Comparison of ENCODE assay signal across 8 mouse cellular contexts in genomic region chr5:108427186-108427585, GRCm38 (mm10). TPM values are rescaled to one million over a fixed set of nuclear protein-coding genes. Genes with fewer than 3 reads are reported as not detected.
DNase-seq lines count a peak whose midpoint lies in the region; ATAC-seq and TF ChIP-seq lines count a peak whose summit lies in the region.

No protein-coding gene starts in this region.

- no peaks in the 10 kb centered on the region for H3K36me3 ChIP-seq in forebrain, embryonic 11.5 days (ENCODE audit: control insufficient read depth, insufficient read depth, low read length)
- H3K36me3 ChIP-seq in forebrain, embryonic 15.5 days: peaks cover 21% of the 10 kb centered on the region
- 0 out of 2 replicates have a peak, but pooled peaks cover 16% of the 10 kb centered on the region for H3K36me3 ChIP-seq in kidney, postnatal 0 days (ENCODE audit: insufficient read depth, low read length)

- peak; percentile 86 for TF ChIP-seq CTCF in kidney, postnatal 0 days (IDR thresholded peaks at IDR 0.05; ENCODE audit: low read depth)

- no peak overlapping the region for H3K4me3 ChIP-seq in forebrain, embryonic 11.5 days (ENCODE audit: low read depth, low read length)
- no peak overlapping the region for H3K4me3 ChIP-seq in forebrain, embryonic 15.5 days
- no peak overlapping the region for H3K4me3 ChIP-seq in kidney, postnatal 0 days (replicated peaks; ENCODE audit: low read depth, low read length)

- no peaks in the 10 kb centered on the region for H3K27me3 ChIP-seq in forebrain, embryonic 11.5 days (ENCODE audit: control insufficient read depth, insufficient read depth, low read length)
- H3K27me3 ChIP-seq in forebrain, embryonic 15.5 days: no peaks in the 10 kb centered on the region
- no peaks in the 10 kb centered on the region for H3K27me3 ChIP-seq in kidney, postnatal 0 days (ENCODE audit: insufficient read depth, low read length)

- peak; percentile 59; the same call in 1 of the 2 replicates for ATAC-seq in forebrain, embryonic 11.5 days (replicated peaks; ENCODE audit: low FRiP score)
- no peak for ATAC-seq in forebrain, embryonic 15.5 days (replicated peaks)
- ATAC-seq in kidney, postnatal 0 days (replicated peaks; ENCODE audit: low FRiP score, low read depth): no peak

- WGBS in forebrain, embryonic 11.5 days: 76% methylated on average over 1 of the region's 1 CpGs
- 67% methylated on average over 1 of the region's 1 CpGs for WGBS in forebrain, embryonic 15.5 days
- 56% methylated on average over 1 of the region's 1 CpGs for WGBS in kidney, postnatal 0 days

- H3K4me2 ChIP-seq in forebrain, embryonic 11.5 days (ENCODE audit: low read depth, low read length, severe bottlenecking): no peak overlapping the region
- H3K4me2 ChIP-seq in forebrain, embryonic 15.5 days (replicated peaks): no peak overlapping the region
- no peak overlapping the region for H3K4me2 ChIP-seq in kidney, postnatal 0 days (ENCODE audit: low read length)

- H3K9me3 ChIP-seq in forebrain, embryonic 11.5 days (ENCODE audit: control insufficient read depth, low read length): no peaks in the 10 kb centered on the region
- H3K9me3 ChIP-seq in forebrain, embryonic 15.5 days: no peaks in the 10 kb centered on the region
- no peaks in the 10 kb centered on the region for H3K9me3 ChIP-seq in kidney, postnatal 0 days (replicated peaks; ENCODE audit: low read length)

- no peaks in the 10 kb centered on the region for H3K4me1 ChIP-seq in forebrain, embryonic 11.5 days (replicated peaks; ENCODE audit: control insufficient read depth, insufficient read depth, low read length)
- H3K4me1 ChIP-seq in forebrain, embryonic 15.5 days: no peaks in the 10 kb centered on the region
- no peaks in the 10 kb centered on the region for H3K4me1 ChIP-seq in kidney, postnatal 0 days (replicated peaks; ENCODE audit: insufficient read depth, low read length)

- no peak overlapping the region for H3K27ac ChIP-seq in forebrain, embryonic 11.5 days (ENCODE audit: low read depth, low read length)
- H3K27ac ChIP-seq in forebrain, embryonic 15.5 days (replicated peaks): no peak overlapping the region
- no peak overlapping the region for H3K27ac ChIP-seq in kidney, postnatal 0 days

- no peak overlapping the region for H3K9ac ChIP-seq in forebrain, embryonic 11.5 days (ENCODE audit: low read length)
- no peak overlapping the region for H3K9ac ChIP-seq in forebrain, embryonic 15.5 days (replicated peaks)
- no peak overlapping the region for H3K9ac ChIP-seq in kidney, postnatal 0 days (ENCODE audit: low read depth, low read length)

- no peak for DNase-seq in forebrain, embryonic 11.5 days (ENCODE audit: low spot score)
- peak; percentile 75 for DNase-seq in NIH3T3 (ENCODE audit: low read depth)
- DNase-seq in cerebellum, adult 9-10 months: peak; percentile 80
- DNase-seq in heart, adult 8-10 months (ENCODE audit: low spot score): peak; percentile 61
- peak; percentile 72 for DNase-seq in kidney, postnatal 0 days (ENCODE audit: low spot score)
- DNase-seq in lung, adult 18-20 months: peak; percentile 32 to 46
- peak; percentile 20 for DNase-seq in right cerebral cortex, postnatal 25 days

RNA-seq across cellular contexts. Expression of gene Atp5k, which starts 7.1 kb away (rescaled TPM):
- 354 and 397 TPM in 2 replicates for polyA plus RNA-seq in forebrain, embryonic 11.5 days (2014; fragmentation: Nextera tagmentation; extraction: Ambion mirVana)
- 367 and 408 TPM in 2 replicates for polyA plus RNA-seq in forebrain, embryonic 15.5 days (2015; fragmentation: Nextera tagmentation; extraction: Ambion mirVana)
- 1,000 to 10,000 TPM in 2 of 4 experiments, 100 to 1,000 TPM in 2; 523 to 1,345 (median 957) TPM for total RNA-seq in heart, adult 8-10 months (2022)
- polyA plus RNA-seq in kidney, postnatal 0 days (2015; fragmentation: Nextera tagmentation; extraction: Ambion mirVana): 745 and 753 TPM in 2 replicates

RNA-seq across cellular contexts. Expression of gene Mfsd7a, which starts 21.5 kb away (rescaled TPM):
- 0.13 and 0.16 TPM in 2 replicates for polyA plus RNA-seq in forebrain, embryonic 11.5 days (2014; fragmentation: Nextera tagmentation; extraction: Ambion mirVana)
- 0.06 TPM in 2 replicates for polyA plus RNA-seq in forebrain, embryonic 15.5 days (2015; fragmentation: Nextera tagmentation; extraction: Ambion mirVana)
- total RNA-seq in heart, adult 8-10 months (2022): 1 to 10 TPM; 1.5 to 3.0 (median 2.5) TPM
- polyA plus RNA-seq in kidney, postnatal 0 days (2015; fragmentation: Nextera tagmentation; extraction: Ambion mirVana): 0.34 and 0.56 TPM in 2 replicates

RNA-seq across cellular contexts. Expression of gene Pcgf3, which starts 33.8 kb away (rescaled TPM):
- 30.4 and 32.9 TPM in 2 replicates for polyA plus RNA-seq in forebrain, embryonic 11.5 days (2014; fragmentation: Nextera tagmentation; extraction: Ambion mirVana)
- 33.3 and 36.5 TPM in 2 replicates for polyA plus RNA-seq in forebrain, embryonic 15.5 days (2015; fragmentation: Nextera tagmentation; extraction: Ambion mirVana)
- 10 to 100 TPM; 29.3 to 32.0 (median 31.5) TPM for total RNA-seq in heart, adult 8-10 months (2022)
- polyA plus RNA-seq in kidney, postnatal 0 days (2015; fragmentation: Nextera tagmentation; extraction: Ambion mirVana): 12.4 and 12.5 TPM in 2 replicates

RNA-seq across cellular contexts. Expression of gene Pde6b, which starts 39.0 kb away (rescaled TPM):
- 0.23 and 0.40 TPM in 2 replicates for polyA plus RNA-seq in forebrain, embryonic 11.5 days (2014; fragmentation: Nextera tagmentation; extraction: Ambion mirVana)
- 0.20 TPM in 1 of 2 replicates, not detected in the other for polyA plus RNA-seq in forebrain, embryonic 15.5 days (2015; fragmentation: Nextera tagmentation; extraction: Ambion mirVana)
- not detected for total RNA-seq in heart, adult 8-10 months (2022)
- 0.22 TPM in 2 replicates for polyA plus RNA-seq in kidney, postnatal 0 days (2015; fragmentation: Nextera tagmentation; extraction: Ambion mirVana)

RNA-seq across cellular contexts. Expression of gene Gm42517, which starts 59.5 kb away (rescaled TPM):
- 0.13 TPM in 1 of 2 replicates, not detected in the other for polyA plus RNA-seq in forebrain, embryonic 11.5 days (2014; fragmentation: Nextera tagmentation; extraction: Ambion mirVana)
- polyA plus RNA-seq in forebrain, embryonic 15.5 days (2015; fragmentation: Nextera tagmentation; extraction: Ambion mirVana): 0.83 and 1.1 TPM in 2 replicates
- total RNA-seq in heart, adult 8-10 months (2022): 1 to 10 TPM; 2.6 to 4.8 (median 3.6) TPM
- polyA plus RNA-seq in kidney, postnatal 0 days (2015; fragmentation: Nextera tagmentation; extraction: Ambion mirVana): 0.09 and 0.11 TPM in 2 replicates
